Mouse (Mus musculus): ENCODE results near the gene Mta3. TPM values are rescaled to one million over a fixed set of nuclear protein-coding genes. Genes with fewer than 3 reads are reported as not detected.
"Not testable (repeated sequence)": the region's sequence is repeated elsewhere in the genome, so short reads cannot be mapped to it uniquely, and the experiment has no call there.

Mta3 gene
- total RNA-seq, 2 experiments from 2014 or later = 57.6 to 61.6 TPM

DNA sequence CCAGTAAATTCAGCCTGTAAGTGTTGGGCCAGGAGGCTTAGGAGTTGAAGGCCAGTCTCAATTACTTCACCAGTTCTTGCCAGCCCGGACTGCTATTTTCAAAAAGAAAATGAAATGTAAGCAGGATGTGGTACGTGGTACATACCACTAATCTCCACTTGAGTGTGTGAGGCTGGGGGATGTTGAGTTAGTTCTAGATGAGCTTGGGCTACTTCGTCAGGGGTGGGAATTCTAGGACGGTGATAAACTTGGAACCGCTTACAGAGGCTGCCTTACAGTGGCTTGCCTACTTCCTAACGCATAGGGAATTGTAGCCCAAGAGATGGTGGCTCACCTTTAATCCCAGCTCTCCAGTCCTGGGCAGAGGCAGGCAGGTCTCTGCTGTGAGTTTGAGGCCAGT, 1.9 kb downstream of the Mta3 start:
- ATAC-seq (replicated peaks; ENCODE audit: low FRiP score, poor library complexity, severe bottlenecking) = no peak

DNA sequence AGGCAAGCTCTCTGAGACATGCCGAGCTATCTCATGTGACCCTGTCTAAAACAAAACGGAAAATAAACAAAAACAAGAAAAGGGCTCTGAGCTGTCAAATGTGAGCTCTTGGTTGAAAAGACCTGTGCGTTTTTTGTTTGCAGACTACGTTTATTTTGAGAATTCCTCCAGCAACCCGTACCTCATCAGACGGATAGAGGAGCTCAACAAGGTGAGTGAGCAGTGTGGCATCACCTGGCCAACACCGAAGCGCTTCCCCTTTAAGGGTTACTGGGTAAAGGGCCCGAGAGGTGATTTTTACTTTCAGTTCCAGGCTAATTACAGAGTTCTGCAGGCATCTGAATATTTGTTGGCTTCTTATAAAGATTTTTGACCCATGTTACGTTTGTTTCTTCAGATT, 2.3 kb downstream of the Mta3 start:
- ATAC-seq (replicated peaks; ENCODE audit: low FRiP score, poor library complexity, severe bottlenecking) = no peak

DNA sequence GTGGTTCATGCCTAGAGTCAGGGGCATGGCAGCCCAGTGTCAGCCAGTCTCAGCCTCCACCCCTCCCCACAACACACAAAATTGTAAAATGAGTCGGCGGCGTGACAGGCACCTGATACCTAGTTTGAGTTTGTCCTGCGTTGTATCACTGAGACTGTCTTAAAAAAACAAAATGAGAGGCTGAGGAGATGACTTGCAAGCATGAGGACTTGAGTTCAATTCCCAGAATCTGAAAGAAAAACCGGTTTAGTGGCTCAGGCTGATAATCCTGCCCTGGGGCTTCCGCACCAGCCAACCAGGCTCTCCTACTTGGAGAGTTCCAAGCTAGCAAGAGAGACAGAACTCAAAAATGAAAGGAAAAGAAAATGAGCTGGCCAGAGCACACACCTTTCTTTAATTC, 2.9 kb downstream of the Mta3 start:
- ATAC-seq (replicated peaks; ENCODE audit: low FRiP score, poor library complexity, severe bottlenecking) = no peak

DNA sequence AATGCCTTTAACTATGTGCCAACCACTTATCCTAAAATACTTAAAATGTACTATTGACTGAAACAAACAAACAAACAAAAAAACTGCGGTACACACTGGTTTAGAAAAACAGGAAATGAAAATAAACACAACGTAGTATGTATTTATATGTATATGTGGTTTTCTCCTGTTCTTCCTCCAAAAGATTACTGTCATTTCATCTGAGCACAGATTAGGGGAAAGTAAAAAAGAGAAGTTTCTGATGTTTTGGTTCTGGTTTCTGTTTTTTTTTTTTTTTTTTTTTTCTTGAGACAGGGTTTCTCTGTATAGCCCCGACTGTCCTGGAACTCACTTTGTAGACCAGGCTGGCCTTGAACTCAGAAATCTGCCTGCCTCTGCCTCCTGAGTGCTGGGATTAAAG, 3.6 kb downstream of the Mta3 start:
- not testable (repeated sequence) for ATAC-seq (replicated peaks; ENCODE audit: low FRiP score, poor library complexity, severe bottlenecking)

DNA sequence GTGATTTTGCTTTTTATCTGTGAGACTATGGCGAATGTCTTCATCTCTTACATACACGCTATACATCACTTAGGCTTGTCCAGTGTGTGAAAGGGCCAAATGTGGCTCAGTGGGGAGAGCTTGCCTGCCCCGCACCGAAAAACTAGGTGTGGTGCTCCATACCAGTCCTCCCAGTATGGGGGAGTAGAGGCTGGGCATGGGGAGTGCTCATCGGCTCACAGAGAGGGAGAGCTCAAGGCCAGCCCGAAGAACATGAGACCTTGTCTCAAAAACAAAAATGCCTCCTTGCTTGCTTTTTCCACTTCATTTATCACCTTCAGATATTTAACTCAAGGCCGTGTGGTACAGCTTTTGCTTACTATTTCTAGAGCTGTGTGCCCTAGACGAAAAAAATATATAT, 4.7 kb downstream of the Mta3 start:
- no peak for ATAC-seq (replicated peaks; ENCODE audit: low FRiP score, poor library complexity, severe bottlenecking)

DNA sequence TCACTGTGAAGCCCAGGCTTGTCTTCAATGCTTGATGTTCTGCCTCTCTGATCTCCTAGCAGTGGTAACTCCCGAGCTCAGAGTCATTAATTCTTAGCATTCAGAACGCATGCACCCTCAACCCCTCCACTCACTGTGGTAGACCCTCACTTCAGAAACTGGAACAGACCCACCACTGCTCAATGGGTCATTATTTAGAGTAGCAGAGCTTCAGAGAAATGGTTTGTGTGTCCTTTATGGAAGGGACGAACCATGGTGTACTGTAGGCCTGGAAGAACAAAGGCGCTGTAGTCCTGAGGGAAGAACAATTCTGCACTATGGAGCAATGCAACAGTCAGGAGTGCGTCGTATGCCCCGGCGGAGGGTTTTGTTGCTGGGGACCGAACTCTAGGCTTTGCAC, 6.4 kb downstream of the Mta3 start:
- no peak for ATAC-seq (replicated peaks; ENCODE audit: low FRiP score, poor library complexity, severe bottlenecking)

DNA sequence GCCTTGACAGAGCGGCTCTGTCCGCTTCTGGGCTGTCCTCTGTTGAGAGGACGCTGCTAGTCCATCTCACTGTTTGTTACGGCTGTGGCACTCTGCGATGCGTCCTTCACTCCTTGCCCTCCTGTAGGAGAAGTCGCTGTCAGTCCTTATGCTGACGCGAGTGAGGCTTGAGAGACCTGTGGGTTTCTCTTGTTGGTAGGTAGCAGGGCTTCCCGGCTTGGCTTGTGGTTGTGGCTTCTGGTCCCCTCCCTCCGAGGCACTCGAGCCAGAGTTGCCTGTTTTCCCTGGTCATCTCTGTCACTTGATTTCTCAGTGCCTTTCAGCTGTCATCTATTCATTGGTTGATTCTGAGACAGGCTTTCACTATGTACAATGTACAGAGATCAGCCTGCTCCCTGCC, 14.5 kb downstream of the Mta3 start:
- ATAC-seq (replicated peaks; ENCODE audit: low FRiP score, poor library complexity, severe bottlenecking) = no peak

DNA sequence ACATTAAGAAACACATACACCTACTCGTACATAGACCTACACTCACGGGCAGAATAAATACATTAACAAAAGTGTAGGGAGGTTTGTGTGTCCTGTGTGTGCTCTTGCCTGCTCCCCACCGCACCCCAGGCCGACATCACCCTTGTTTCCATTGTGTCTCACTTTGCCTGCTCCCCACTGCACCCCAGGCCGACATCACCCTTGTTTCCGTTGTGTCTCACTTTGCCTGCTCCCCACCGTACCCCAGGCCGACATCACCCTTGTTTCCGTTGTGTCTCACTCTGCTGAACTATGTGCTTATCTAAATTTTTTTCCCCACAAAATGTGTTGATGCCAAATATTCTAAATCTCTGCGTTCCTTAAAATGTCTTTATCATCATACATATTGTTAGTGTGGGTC, 15.2 kb downstream of the Mta3 start:
- ATAC-seq (replicated peaks; ENCODE audit: low FRiP score, poor library complexity, severe bottlenecking) = no peak

DNA sequence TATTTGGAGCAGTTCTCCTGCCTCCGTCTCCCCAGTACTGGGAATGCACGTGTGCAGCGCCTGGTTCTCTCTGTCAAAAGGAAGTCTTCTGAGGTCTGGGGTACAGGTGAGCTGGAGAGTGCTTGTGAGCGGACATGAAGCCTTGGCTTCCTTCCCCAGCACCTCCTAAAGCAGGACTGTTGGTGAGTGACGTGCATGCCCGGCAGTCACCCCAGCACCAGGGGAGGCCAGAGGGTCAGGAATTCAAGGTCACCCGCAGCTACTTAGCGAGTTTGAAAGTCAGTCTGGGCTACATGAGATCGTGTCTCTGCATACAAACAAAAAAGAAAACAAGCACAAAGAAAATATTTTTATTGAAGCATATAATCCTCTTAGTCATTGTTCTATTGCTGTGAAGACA, 17.1 kb downstream of the Mta3 start:
- ATAC-seq (replicated peaks; ENCODE audit: low FRiP score, poor library complexity, severe bottlenecking) = no peak

DNA sequence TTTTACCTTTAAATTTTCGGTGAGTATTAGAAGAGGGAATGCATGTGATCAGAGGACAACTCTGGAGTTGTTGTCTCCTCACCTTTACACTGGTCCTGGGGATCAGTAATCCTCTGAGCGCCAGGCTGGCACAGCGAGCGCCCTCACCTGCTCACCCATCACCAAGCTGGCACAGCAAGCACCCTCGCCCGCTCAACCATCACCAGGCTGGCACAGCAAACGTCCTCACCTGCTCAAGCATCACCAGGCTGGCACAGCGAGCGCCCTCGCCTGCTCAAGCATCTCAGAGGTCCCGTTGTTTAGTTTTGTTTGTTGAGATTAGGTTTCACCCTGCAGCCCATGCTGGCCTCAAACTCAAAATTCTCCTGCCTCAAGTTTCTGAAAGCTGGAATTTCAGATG, 20.5 kb downstream of the Mta3 start:
- ATAC-seq (replicated peaks; ENCODE audit: low FRiP score, poor library complexity, severe bottlenecking) = no peak

DNA sequence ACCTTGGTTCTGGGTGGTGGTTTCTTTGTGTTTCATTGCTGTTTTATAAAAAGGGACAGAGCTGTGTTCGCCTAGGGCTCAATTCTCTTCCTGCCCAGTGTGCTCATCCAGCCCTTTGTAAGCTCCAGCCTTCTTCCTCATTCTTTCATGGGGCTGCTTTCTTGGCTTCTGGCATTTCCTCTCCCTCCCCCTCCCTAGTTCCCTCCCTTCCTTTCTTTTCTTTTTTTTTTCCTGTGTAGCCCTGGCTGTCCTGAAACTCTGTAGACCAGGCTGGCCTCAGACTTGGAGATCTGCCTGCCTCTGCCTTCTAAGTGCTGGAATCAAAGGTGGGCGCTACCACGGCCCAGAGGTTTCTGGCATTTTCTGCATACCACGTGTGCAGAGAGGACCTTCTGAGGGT, 21.7 kb downstream of the Mta3 start:
- ATAC-seq (replicated peaks; ENCODE audit: low FRiP score, poor library complexity, severe bottlenecking) = no peak

DNA sequence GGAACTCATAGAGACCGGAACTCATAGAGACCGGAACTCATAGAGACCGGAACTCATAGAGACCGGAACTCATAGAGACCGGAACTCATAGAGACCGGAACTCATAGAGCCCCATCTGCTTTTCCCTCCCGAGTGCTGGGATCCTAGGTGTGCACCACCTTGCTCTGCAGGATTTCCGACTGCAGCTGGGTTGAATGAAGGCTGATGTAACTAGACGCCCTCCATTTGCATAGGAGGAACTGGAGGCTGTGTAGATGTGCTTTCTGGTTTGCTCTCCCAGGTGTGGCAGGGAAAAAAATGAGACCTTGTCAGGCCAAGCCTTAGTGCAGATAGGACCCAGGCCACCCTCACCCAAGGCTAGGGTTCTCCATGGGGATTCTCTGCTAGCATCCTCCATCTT, 23.1 kb downstream of the Mta3 start:
- ATAC-seq (replicated peaks; ENCODE audit: low FRiP score, poor library complexity, severe bottlenecking) = no peak

DNA sequence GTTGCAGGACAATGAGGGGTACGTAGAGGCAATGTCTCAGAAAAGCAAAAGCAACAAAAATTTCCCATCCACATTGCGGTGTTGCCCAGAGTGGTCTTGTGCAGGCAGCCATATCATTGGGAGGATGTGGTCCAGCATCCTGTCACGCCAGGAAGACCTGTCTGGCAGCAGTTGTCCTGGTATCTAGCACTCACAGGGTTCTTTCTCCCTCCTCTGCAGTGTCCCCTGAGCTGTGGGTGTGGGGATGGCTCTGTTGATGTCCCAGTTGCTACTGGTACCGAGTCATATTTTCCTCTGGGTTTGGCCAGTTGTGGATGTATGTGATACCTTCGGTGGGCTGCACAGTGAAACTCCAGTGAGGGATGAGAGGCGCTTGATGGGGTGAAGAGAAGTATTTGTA, 24.2 kb downstream of the Mta3 start:
- no peak for ATAC-seq (replicated peaks; ENCODE audit: low FRiP score, poor library complexity, severe bottlenecking)

DNA sequence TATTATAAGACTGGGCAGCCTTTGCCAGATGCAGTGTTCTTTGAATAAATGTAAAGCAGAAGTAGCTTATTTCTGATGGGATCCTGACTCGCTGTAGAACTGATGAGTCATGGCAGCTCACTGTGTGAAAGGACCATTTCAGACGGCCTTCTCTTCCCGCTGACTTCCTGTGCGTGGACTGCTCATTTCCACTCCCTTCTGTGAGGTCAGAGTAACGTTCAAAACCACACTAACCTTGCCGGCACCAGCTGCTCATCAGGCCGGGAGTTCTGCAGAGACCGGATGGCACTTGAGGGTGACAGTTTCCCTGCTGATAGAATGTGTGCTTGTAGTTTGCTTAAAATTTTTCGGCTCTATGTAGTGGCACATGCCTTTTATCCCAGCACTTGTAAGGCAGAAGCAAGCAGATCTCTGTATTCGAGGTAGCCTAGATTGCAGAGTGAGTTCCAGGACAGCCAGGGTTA, 26.2 kb downstream of the Mta3 start:
- ATAC-seq (replicated peaks; ENCODE audit: low FRiP score, poor library complexity, severe bottlenecking) = peak; percentile 75

DNA sequence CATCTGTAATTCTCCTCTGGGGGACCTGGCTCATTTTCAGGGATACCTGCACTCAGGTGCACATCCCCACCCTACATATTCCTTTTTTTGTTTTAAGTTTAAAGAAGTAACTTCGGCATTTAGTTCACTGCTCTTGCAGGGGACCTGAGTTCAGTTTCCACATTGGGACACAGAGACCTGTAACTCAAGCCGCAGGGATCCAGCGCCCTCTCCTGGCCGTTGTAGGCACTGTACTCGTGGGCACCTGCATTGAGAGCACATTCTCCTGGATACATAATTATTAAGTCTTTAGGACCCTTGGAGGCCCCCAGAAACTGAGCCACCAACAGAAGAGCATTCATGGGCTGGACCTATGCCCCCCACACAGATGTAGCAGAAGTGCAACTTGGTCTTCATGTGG, 26.8 kb downstream of the Mta3 start:
- ATAC-seq (replicated peaks; ENCODE audit: low FRiP score, poor library complexity, severe bottlenecking) = peak; percentile 67

DNA sequence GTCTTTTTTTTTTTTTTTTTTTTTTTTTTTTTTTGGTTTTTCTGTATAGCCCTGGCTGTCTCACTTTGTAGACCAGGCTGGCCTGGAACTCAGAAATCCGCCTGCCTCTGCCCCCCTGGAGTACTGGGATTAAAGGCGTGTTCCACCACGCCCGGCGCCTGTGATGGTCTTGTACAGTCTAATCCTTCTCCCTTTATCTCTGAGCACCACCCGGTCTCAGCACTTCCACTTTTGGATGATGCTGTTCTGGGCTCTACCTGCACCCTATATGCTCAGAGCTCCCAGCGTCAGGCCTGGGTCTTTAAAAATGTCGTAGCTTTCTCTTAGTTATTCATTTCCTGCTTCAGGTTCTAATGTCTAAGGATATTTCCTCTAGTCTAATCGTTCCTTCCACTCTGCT, 30.7 kb downstream of the Mta3 start:
- ATAC-seq (replicated peaks; ENCODE audit: low FRiP score, poor library complexity, severe bottlenecking) = peak; percentile 87

DNA sequence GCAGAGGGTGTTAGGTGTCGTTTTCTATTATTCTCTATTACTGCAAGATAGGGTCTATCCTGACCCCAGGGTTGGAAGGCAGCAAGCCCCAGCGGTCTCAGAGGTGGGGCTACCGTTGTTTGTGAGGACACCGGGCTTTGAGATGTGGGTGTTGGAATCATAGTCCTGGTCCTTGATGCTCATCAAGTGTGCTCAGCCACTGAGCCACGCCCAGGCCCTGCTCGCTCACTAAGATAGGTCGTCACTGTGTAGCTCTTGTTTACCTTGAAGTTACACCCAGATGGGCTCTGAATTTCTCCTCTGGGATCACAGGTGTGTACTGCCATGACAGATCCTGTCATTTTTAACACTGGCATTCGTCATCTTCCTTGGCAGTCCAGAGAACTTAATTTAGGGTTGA, 31.8 kb downstream of the Mta3 start:
- peak; percentile 75 for ATAC-seq (replicated peaks; ENCODE audit: low FRiP score, poor library complexity, severe bottlenecking)

DNA sequence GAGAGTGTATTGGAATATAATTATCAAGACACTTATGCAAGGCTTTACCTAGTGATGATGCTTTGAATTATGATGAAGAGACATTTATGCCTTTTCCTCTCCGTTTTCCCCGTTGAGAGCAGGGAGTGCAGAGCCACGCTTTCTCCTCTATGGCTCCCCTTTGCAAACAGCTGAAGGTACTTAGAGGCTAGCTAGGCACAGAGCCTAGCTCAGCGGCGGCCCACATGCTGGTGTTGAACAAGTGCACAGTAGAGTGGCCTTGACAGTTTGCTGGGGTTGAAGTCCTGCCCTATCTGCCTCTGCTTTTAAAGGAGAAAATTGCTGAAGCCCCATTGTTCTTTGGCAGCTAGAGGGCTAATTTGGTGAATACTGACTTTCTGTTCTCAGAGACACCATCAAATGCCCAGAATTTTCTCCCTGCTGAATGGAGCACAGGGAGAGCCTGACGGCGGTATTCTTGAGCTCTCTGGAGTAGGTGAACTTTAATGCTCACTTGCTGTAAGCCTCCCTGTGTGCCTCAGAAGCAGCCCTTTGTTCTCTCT, 34.2 kb downstream of the Mta3 start:
- ATAC-seq (replicated peaks; ENCODE audit: low FRiP score, poor library complexity, severe bottlenecking) = no peak

DNA sequence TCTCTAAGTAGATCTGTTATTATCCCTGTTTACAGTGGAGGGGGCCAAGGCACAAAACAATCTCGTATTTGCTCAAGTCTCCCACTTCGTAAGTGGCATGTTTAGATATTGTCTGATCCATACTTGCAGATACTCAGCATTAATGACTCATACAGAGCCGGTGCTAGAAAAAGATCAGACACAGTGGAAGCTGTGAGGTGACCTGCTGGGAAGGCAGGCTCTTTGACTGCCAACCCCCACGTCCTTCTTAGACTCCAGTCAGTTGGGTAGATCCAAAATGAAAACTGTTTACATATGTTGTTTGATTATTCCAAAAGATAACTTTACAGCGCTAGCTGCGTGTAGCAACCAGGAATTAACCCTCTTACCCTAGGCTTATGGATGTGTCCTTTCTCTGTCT, 35.3 kb downstream of the Mta3 start:
- ATAC-seq (replicated peaks; ENCODE audit: low FRiP score, poor library complexity, severe bottlenecking) = no peak

DNA sequence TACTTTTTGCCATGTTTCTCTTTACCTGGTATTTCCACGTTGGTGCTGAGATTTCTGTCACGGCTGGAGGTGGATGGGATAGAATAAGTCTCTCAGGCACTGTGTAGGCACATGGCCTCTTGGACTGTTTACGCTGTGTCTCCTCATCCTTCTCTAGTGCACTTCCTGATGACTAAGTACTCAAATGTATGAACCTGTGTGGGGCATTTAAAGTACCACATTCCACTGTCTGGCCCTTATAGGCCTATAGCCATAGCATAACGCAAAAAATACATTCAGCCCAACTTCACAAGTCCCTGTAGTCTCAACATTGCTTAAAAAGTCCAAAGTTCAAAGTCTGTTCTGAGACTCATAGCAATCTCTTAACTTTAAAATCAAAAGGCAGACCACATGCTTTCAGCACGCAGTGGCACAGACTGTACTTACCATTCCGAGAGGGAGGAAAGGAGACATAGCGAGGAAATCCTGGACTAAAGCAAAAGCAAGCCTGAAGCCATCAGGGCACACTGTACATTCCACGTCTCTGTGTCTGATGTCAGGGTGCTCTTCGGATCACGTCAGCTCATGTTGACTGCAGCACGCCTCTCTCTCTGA, 38.4 kb downstream of the Mta3 start:
- ATAC-seq (replicated peaks; ENCODE audit: low FRiP score, poor library complexity, severe bottlenecking) = no peak

DNA sequence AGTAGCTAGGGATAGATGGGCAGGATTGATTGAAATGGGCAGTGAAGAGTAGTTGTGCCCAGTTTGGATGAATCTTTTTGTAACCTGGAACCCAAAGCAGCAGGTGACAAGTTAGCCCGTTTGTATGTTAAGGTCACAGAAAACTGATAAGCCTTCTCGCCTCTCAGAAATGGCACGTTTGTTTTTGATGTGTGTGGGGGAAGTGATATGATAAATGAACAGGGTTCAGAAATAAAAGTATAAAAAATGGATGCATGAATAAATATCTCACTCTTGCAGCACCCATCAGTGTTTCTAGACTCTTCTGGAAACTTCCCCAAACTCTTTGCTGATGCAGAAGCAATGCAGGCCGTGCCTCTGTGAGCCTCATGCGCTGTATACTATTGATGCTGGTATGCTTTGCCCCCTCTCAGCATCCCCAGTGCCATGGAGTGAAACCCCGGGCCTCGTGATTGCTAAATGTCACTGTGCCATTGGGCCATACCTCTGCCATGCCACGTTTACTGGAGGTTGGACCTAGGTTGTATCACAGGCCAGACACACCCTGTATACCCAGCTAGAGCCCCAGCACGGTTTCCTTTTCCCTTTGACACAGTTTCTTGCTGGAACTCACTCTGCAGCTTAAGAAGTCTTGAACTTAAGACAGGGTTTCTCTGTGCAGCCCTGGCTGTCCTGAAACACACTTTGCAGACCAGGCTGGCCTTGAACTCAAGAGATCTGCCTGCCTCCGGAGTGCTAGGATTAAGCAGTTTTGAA, 41.6 kb downstream of the Mta3 start:
- peak; percentile 35; the same call in 1 of the 2 replicates for ATAC-seq (replicated peaks; ENCODE audit: low FRiP score, poor library complexity, severe bottlenecking)

All from erythroid progenitor cell, adult 5-6 weeks (primary cell).